Mouse (Mus musculus) retina, postnatal 1 day (tissue): ENCODE measurements around the gene Zfp341.

Experiments
- DNase-seq: peaks from one replicate; pipeline ENCODE4 v3.0.0-alpha.2; 2012

Gene Zfp341

GRCm38 (mm10) chr2:154680337-154680736 lies 67.2 kb downstream of the Zfp341 start:
- no peak for DNase-seq

- no peak for DNase-seq
Observed at GRCm38 (mm10) chr2:154680941-154681340, 67.8 kb downstream of the Zfp341 start.

GRCm38 (mm10) chr2:154682712-154683111 lies 69.6 kb downstream of the Zfp341 start:
- DNase-seq: no peak

- no peak for DNase-seq
Observed at GRCm38 (mm10) chr2:154684901-154685470, 71.9 kb downstream of the Zfp341 start.

GRCm38 (mm10) chr2:154685772-154686171 lies 72.7 kb downstream of the Zfp341 start:
- DNase-seq: no peak

GRCm38 (mm10) chr2:154686819-154687218 lies 73.7 kb downstream of the Zfp341 start:
- no peak for DNase-seq

GRCm38 (mm10) chr2:154689391-154689790 lies 76.3 kb downstream of the Zfp341 start:
- DNase-seq: no peak

GRCm38 (mm10) chr2:154690959-154691358 lies 77.9 kb downstream of the Zfp341 start:
- no peak for DNase-seq

- DNase-seq: no peak
Observed at GRCm38 (mm10) chr2:154693186-154693940, 80.3 kb downstream of the Zfp341 start.

- no peak for DNase-seq
Observed at GRCm38 (mm10) chr2:154693941-154694256, 80.8 kb downstream of the Zfp341 start.

- no peak for DNase-seq
Observed at GRCm38 (mm10) chr2:154695690-154696089, 82.6 kb downstream of the Zfp341 start.
